Mouse (Mus musculus) MEL (cell line): ENCODE data around the gene Fhit.

ENCODE experiments used
- CTCF ChIP-seq, 3 experiments: IDR thresholded peaks in 2 of 3; conservative IDR thresholded peaks in 1 of 3; 2 replicates each; pipeline ENCODE4 v1.5.1; 2011 to 2012; ENCODE audit warnings: low read length in 3 of 3, low read depth in 2 of 3, mild to moderate bottlenecking in 2 of 3, improper control_type of control experiment in 1 of 3, inconsistent platforms in 1 of 3, mixed read lengths in 1 of 3, moderate library complexity in 1 of 3; ENCODE audit not compliant: control insufficient read depth in 1 of 3, insufficient read depth in 1 of 3, poor library complexity in 1 of 3, severe bottlenecking in 1 of 3
- ETS1 ChIP-seq: IDR thresholded peaks from 2 replicates; pipeline ENCODE4 v1.6.1; 2012; ENCODE audit warnings: low read depth, mild to moderate bottlenecking, inconsistent platforms, low read length, improper control_type of control experiment, moderate library complexity
- MAZ ChIP-seq: IDR thresholded peaks from 2 replicates; pipeline ENCODE4 v1.6.1; 2012; ENCODE audit warnings: low read depth, mild to moderate bottlenecking, inconsistent platforms, low read length, improper control_type of control experiment
- POLR2A ChIP-seq, 2 experiments: IDR thresholded peaks; 2 replicates each; pipeline ENCODE4 v1.6.1; 2011 to 2012; ENCODE audit warnings: low read length in 2 of 2, mild to moderate bottlenecking in 2 of 2, control low read depth in 1 of 2, improper control_type of control experiment in 1 of 2, low read depth in 1 of 2, moderate library complexity in 1 of 2; ENCODE audit not compliant: control insufficient read depth in 1 of 2, insufficient read depth in 1 of 2, poor library complexity in 1 of 2
- RAD21 ChIP-seq: IDR thresholded peaks from 2 replicates; pipeline ENCODE4 v1.6.1; 2011; ENCODE audit warnings: mild to moderate bottlenecking, low read depth, low read length, improper control_type of control experiment
- ZNF384 ChIP-seq: IDR thresholded peaks from 2 replicates; pipeline ENCODE4 v1.6.1; 2012; ENCODE audit warnings: low read depth, mild to moderate bottlenecking, inconsistent platforms, low read length, improper control_type of control experiment

DNA sequence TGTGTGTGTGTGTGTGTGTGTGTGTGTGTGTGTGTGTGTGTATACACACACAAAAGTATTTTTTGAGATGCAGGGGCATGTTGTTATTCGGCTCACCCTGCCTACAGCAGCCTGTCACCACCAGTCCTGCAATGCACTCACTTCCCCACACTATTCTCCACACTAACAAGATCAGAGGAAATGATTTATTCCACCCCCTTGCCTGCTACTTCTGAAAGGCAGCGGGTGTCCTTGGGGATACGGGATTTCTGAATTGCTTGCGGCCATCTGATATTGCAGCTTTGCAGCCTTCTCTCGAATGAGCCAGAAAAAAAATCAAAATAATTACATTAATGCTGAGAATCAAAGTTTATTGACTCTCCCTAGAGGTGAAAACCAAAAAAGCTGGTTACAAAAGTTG, 78.4 kb downstream of the Fhit start:
- no peak for TF ChIP-seq RAD21
- TF ChIP-seq ETS1: no peak
- TF ChIP-seq POLR2A (IDR thresholded peaks at IDR 0.05; ENCODE audit: control insufficient read depth in 1 of 2, insufficient read depth in 1 of 2, low read depth in 1 of 2, low read length in 2 of 2, poor library complexity in 1 of 2): no peak
- TF ChIP-seq CTCF (IDR thresholded peaks at IDR 0.05 in 2 of 3, conservative IDR thresholded peaks at IDR 0.05 in 1 of 3; ENCODE audit: control insufficient read depth in 1 of 3, insufficient read depth in 1 of 3, low read depth in 2 of 3, low read length in 3 of 3, poor library complexity in 1 of 3, severe bottlenecking in 1 of 3): no peak
- no peak for TF ChIP-seq ZNF384
- no peak for TF ChIP-seq MAZ
